Mouse (Mus musculus) A20 (cell line): Measurements from ENCODE around the gene Tnnt3.

Experiments used
- DNase-seq: peaks from one replicate; pipeline ENCODE4 v3.0.0-alpha.2; 2011; ENCODE audit warnings: low read depth, low spot score

Tnnt3 gene

DNA sequence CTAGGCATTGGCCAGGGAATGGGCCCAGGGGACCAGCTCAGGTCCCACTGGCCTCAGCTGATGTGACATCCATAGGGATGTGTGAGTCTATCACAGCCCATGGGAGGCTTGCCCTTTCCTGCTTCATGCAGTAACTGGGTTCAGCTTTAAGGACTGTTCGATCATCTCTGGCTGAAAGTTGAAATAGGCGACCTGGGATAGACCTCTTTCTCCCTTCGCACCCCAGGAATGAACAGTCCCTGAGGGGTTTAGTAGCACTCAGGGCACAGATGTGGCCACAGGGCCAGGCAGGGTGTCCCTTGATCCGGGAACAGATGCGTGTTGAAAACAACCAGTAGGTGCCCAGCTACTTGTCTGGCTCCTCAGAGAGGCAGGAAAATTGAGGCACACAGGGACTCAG lies 22.4 kb upstream of the Tnnt3 start:
- DNase-seq = no peak

DNA sequence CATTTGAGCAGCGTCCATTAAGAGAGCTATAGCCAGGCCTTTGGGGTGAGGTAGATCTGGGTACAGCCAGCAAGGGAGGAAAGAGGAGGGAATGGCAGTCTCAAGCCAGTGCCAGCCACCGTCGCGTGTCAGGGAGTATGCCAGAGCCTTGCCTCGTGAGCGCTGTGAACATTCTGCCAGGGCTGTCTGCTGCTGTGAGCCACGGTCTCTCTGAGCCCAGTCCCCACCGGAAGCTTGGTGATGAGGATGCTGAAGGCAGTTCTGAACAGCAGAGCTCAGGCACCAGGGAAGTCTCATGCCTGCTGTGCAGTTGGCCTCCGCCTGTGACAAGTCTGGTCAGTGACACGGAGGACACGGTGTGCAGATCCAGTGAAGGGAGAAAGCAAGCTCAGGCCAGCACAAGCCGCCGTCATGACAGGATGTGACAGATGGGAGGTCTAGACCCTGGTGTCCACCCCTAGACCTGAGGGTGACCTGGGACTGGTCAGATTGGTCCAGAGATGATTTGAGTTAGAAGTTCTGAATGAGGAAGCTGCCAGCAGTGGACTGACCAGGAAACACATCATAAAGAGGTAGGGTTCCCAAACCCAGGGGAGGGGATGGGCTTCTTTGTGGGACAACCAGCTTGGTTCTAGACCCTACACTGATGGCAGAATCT lies 21.7 kb upstream of the Tnnt3 start:
- DNase-seq = no peak

DNA sequence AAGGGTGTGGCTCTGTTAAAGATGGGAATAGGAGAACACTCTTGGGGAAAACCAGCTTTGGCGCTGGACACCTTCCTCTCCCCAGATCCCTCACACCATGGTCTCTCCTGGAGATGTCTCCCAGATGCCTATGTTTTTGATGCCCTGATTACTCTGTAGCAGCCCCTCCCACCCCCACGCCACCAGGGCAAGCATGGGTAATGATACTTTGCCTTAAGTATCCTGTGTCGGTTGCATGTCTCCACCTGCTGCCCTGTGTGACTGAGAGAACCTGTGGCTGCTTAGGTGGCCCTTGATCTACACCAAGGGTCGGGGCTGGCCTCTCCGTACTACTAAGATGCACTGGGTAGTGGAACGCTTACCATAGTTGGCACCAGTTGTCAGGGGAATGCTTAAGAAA lies 20.6 kb upstream of the Tnnt3 start:
- no peak for DNase-seq

DNA sequence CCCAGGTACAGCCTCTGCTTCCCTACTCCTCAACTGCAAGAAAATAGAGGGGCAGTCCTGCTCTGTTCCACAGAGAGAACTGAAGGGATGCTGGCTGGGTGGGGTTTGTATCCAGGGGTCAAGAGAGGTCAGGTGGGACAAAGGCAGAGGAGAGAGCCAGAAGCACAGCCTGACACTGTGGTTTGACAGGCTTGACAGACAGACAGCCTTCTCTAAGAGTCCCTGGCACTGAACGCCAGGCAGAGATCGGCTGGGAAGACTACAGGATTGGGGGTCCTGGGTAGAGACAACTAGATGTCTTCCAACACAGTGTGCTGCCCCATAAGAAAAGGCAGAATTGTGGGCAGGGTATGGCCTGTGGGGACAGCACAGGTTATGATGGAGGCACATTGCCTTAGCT lies 20.1 kb upstream of the Tnnt3 start:
- no peak for DNase-seq

DNA sequence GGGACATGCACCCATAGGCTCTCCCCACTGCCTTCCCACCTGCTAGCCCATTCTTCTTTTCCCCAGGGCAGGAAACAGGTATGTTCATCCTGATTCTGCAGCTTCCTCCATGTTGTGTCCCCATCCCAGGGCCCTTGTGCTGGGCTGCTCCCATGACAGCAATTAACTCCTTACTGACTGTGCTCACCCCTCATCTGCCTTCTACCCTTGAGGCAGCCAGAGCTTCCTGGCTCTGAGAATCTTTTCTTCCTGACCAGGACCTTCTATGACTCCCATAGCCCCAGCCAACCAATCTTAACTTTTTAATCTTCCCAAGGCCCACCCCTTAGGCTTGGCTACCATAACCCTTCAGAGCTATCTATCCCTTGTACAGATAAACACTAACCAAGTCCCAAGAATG lies 19.3 kb upstream of the Tnnt3 start:
- DNase-seq = no peak

DNA sequence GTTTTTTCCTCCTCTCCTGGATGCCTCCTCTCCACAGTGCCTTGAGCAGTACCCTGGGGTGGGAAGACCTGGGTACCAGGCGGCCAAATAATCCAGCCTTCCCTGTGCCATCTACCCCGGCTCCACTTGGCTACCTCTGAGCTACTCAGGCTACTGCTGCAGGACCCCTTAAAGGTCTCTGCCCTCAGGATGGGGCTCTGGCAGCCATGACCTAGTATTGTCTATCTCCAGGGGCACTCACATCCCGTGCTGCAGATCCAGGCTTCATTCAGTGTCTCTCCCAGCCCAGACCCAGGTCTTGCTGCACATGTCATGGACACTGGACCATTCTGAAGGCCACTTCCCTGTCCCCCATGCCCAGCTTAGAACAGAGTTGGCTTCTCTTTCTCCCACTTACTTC lies 18.8 kb upstream of the Tnnt3 start:
- no peak for DNase-seq

DNA sequence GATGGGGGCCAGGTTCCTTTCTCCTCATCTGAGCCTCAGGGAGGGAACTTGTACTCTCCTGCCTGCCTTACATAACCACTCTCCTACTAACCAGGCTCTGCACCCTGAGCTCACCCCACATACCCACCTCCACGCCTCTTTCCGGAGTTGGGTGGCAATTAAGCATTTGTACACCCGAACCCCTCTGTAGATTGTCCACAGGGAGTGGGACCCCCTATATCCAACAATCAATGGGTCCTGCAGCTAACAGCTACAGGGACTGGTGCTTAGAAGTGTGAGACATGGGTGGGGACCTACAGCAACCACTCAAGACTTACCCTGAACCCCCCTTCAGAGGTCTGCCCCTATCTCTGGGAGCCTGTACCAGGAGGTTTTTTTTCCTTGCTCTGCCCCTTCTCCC lies 18.0 kb upstream of the Tnnt3 start:
- no peak for DNase-seq

DNA sequence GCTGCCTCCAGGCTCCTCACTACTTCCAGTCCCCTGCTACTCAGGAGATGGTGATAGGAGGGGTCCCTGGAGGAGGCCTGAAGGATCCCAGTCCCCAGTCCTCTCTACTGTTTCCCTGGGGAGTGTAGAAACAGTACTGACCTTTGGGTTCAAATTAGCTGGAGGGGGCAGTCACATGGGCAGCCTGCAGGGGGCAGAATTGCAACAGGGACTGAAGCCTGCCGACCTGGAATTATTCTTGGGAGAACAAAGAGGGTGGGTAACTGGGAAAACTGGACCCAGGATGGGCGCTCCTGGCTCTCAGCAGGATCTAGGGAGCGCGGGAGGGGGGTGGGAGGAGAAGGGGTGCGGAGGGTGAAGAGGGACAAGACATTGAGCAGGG lies 17.5 kb upstream of the Tnnt3 start:
- DNase-seq = no peak

DNA sequence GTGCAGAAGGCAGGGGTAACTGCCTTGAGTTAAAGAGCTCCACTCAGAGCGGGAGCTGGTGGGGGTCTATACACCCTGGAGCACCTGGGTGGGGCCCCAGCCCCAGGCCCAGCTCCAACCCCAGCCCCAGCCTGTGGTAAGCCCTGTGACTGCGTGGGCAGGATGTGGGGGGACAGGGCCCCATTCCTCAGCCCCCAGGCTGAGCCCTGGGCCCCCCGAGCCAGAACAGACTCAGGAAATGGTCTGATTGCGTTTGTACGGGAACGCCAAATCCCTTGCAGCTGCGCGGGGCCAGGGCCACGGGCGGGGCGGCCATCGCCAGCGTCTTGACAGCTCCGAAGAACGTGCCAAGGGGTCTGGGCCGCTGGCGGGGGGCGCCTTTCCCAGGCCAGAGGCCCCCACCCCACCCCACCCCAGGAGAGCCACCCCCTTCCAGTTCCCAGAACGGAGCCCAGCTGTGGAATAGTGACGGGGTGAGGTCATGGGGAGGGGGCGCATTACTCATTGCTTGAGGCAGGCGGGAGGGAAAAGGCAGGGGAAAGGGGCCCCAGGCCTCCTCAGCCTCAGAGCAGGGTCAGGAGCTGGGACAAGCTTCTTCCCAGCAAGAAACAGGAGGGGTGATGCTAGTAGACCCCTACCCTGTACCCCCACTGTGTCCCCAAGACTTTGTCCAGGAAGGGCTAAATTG lies 16.9 kb upstream of the Tnnt3 start:
- no peak for DNase-seq

DNA sequence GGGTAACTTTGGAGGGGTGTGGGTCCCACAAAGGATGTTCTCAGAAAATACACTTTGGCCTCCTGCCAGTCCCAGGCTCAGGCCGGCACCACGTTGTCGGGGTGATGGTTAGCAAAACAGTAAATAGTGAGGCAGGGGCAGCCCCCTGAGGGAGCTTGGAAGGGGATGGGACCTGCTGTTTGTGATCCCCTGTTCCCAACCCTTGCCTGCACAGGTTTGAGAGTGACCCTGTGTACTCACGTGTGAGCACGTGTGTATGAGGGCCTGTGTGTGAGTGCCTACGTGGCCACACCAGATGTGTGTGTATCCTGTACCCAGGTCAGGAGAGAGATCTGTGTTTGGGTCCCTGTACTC lies 16.4 kb upstream of the Tnnt3 start:
- DNase-seq = no peak

DNA sequence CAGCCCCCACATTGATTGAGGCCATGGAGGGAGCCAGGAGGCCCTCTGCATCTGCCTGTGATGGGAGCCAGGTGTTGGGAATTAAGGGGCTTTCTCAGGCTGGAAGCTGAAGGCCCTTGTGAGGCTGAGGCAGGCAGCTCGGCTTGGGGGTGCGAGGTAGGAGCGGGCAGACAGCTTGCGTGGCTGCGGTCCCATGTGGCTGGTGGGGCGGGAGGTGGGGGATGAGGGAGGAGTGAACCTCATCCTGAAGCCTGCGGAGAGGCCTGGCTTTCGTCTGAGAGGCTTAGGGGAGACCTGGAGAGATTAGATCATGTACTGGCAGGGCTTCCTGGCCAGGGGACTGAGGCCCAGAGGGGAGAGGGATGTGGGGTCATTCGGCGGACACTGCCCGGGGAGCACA lies 15.5 kb upstream of the Tnnt3 start:
- DNase-seq = no peak

DNA sequence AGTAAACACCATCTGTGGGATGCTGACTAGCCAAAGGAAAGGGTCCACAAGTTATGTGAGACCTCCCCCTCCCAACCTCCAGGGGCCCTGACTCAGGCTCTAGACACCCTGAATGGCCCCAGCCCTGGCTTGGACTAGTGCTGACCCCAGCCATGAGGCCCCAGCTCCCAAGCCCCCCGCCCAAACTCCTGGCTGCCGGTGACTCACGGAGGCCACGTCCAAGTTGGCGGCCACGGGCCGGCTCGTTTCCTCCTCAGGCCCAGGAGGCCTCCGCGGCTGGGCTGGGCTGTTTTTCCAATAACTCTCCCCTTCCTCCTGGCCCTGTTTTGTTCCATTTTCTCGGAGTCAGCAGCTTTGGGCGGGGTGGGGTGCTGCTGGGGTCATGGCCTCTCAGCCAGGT lies 13.9 kb upstream of the Tnnt3 start:
- no peak for DNase-seq

DNA sequence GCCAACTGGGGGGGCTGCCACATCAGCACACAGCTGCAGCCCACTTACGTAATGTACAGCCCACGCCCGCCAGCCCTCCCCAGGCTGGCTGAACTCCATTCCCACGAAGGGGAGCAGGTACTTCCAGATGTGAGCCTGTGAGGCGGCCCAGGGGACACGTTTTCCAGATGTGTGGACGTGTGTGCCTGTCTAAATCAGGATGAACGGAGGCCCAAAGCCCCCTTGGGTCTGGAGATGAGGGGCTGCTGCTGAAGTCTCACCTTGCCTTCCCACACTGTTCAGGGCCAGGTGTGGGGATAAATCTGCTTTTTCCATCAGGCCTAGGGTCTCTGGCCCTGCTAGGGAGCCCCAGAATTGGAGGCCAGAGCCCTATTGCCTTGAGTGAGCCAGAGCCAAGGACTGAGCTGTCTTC lies 11.9 kb upstream of the Tnnt3 start:
- no peak for DNase-seq

DNA sequence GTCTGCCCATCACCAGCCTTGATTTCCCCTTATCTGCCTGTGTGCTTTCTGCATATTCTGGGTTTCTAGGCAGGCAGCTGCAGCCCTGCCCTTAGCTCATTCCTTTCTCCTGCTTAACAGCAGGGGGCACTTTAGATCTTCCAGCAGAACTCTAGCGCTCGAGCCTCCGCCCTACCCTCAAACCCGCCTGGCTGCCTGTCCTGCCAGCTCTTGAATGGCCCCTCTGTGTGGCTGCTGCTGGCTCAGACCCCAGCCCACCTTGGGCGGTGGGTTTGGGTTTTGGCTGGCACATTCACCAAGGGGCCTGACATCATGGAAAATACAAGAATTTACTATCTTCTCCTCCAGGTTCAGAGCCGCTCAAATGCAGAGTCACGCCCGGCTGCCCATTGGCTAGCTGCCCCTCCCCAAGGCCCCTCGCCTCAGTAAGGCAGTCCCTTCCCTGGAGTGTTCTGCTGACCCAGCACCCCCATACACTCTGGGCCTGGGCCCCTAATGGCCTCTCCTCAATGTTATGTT lies 11.2 kb upstream of the Tnnt3 start:
- peak; percentile 30 for DNase-seq

DNA sequence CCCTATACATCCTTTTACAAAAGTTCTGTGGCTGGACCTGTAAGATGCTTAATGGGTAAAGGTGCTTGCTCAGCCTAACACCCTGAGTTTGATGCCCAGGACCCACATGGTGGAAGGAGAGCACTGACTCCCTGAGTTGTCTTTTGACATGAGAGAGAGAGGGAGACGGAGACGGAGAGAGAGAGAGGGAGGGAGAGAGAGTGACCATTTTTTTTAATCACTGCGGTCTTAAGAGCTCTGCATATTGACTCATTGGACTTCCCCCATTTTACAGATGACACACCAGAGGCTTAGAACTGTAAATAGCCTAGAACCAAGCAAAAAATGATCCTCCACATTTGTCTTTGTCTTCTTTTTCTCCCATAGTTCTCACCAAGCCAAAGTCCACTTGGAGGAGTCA lies 10.6 kb upstream of the Tnnt3 start:
- DNase-seq = no peak

DNA sequence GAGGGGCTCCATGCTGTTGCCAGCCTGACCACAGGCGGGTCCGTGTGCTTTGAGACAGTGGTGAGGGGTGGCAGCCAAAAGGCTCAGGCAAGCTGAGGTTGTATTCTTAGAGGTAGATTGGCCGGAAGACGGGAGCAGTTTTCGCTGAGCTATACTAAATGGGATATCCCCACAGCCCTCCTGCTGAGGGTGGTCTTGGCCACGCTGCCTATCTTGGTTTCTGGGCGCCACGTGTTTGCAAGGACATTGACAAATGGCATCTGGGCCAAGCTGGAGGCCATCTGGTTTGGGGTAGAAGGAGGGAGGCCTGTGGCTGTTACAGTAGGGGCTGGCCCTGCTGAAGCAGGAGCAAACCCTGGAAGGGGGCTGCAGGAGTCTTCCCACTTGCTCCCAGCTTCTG lies 5.1 kb upstream of the Tnnt3 start:
- DNase-seq = no peak

DNA sequence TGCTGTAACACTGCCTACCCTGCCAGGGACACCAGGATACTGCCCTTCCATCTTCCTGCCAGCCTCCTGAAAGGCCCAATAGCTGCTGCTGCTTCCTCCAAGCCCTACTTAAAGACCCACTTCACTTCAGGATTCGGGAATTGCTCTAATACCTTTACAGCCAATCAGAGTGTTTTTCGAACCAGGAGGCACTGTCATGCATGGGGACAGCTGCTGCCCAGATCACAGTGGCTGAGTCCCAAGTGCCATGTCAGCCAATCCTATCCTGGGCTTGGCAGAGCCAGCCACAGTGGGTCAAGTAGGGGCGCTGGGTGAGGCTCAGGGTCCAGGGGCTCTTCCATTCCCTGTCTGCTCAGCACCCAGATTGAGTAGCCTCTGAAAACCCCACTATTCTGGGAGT lies 2.5 kb upstream of the Tnnt3 start:
- DNase-seq = no peak

DNA sequence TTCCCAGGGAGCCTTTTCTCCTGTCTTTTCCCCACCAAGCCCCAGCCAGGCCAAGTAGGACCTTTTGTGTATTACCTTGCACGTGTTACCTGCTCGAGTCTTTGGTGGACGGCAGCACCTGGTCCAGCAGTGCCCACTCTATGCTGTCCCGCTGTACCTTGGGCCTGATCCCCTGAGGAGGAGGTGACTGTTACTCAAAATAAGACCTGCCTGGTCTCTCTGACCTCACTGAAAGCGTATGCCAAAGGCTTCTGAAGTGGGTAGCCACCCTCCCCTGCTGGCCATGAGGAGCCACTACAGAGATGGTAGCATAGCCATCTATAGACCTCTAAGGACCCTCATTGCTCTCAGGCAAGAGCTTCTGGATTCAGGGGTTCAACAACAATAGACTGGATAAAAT lies 1.8 kb upstream of the Tnnt3 start:
- peak; percentile 30 for DNase-seq

DNA sequence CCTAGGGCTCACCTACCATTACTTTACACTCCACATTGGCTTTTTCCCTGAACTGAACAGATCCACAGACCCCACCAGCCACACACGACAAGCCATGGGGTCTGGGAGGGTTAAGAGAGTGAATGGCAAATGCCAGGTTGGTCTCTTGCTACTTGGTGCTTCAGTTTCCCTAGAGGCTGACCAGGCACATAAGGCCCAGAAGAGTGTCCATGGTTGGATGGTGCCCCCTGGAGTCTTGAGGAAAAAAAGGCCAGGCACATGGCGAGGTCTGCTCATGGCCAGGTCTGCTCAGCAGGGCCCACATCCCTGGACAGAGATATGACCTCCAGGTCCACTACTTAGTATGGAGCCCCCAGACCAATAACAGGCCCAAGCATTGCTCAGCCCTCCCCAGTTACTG lies 861 bp upstream of the Tnnt3 start:
- peak; percentile 50 for DNase-seq

DNA sequence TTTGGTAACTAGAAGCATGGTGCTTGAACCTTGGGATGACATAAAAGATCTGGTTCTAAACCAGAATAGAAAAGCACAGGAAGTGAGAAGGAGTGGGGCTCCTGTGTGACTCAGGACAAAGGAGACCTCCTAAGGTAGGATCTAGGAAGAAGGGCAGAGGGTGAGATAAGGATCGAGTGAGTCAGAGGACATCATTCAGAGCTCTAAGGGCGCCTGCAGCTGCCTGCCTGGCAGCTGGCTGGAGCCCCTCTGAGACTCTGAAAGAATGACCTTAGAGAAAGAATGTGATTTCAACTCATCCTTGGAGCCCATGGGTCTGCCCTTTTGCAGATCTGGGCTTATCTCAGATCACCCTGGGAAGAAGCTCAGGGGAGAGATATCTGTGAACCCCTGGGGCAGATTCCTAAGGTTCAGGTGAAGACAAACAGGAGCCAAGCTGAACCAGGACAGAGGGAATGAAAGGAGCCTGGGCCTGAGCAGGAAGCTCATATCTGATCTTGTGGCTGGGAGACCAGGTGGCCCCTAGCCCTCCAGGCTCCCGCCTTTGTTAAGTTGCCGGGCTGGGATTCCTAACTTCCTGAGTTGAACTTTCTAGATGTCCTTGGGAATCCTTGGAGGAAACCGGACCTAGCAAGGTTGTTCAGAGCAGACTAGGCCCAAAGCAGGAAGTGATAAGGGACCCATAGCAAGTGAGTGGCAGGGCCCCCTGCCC lies 530 bp downstream of the Tnnt3 start:
- DNase-seq = peak; percentile 36

DNA sequence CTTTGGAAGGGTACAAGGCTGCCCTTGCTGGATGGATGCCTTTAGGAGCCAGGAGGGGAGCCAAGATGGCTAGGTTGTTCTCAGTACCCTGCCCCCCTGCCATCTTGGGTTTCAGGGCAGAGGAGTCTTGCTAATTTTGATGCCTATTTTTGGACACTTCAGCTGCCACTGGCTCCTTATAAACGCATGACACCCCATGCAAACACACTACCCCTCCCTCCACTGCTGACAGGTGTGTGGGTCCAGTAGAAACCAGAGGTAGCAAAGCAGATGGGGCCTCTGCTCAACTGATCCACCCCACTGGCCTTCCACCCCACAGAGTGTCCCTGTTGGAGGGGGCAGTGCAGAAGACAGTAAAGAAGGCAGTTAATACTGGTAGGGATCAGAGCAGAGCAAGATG lies 1.4 kb downstream of the Tnnt3 start:
- peak; percentile 89 for DNase-seq

DNA sequence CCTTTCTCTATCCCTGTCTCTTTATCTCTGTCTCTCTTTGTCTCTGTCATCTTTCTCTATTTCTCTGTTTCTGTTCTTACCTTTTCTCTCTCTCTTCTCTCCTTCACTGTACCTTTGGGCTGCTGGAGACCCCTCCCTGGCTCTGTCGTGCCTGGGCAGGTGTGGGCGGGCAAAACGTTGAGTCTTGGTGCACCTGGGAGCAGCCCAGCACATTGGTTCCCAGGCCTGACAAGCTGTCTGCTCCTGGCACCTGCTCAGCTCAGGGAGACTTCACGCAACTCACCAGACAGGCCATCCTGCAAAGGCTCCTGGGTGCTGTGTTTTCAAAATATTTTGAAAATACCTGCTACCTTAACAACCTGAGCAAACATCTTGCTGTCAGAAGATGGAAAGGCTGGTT lies 4.6 kb downstream of the Tnnt3 start:
- DNase-seq = no peak

DNA sequence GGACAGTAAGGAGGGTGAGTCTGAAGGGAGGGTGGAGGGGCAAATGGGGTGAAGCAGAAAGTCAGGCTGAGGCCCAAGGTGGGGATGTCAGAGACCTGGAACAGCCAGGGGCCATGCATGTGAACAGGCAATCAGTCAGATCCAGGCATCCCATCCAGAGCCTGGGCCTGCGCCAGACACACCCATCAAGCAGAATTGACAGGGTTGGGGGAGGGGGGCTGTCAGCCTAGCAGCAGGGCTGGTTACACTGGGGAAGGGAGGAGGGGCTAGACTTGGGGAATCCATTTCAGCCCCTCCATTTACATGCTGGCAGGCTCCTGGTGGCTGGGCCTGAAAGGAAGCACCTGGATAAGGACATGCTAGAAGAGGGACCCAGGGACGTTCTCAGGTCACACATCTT lies 7.3 kb downstream of the Tnnt3 start:
- no peak for DNase-seq
